Mouse (Mus musculus) G1E (cell line): ENCODE measurements at regions not wholly inside any gene's neighbourhood (a gene's known extent, or its start where the extent isn't known, plus 50 kb on each side); places are given as distances from the start of the nearest gene placed in this dataset.

ENCODE experiments used
- CTCF ChIP-seq: IDR thresholded peaks from 2 replicates; pipeline ENCODE4 v1.5.1; 2012; ENCODE audit warnings: low read depth, low read length, inconsistent platforms, mixed read lengths
- GATA1 ChIP-seq: IDR thresholded peaks from 2 replicates; pipeline ENCODE4 v1.6.1; 2012; ENCODE audit warnings: borderline replicate concordance, low read length, inconsistent platforms, mixed read lengths
- POLR2AphosphoS5 ChIP-seq: IDR thresholded peaks from 2 replicates; pipeline ENCODE4 v1.6.1; 2012; ENCODE audit warnings: low read depth, low read length, inconsistent platforms; ENCODE audit not compliant: insufficient replicate concordance
- TAL1 ChIP-seq: conservative IDR thresholded peaks from 2 replicates; pipeline ENCODE4 v1.6.1; 2012; ENCODE audit warnings: low read depth, low read length, inconsistent platforms, mixed read lengths

DNA sequence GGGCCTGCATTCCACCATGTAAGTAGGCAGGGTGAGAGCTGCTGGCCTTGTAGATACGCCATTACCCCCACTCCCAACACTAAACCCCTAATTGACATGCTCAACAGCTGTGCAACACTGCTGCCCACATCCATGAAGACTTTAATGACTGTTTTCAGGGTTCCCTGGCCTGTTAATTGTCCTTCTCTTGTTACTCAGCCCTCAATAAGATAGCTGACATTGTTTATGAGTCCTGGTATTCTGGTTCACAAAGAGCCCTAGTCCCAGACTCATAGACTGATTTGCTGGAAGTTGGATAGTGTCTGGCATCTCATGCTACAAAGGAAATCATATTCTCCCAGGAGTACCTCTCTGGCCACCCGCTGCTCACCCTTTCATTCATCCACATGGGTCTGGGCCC, 186.1 kb upstream of the A1bg start:
- TF ChIP-seq CTCF (no peak), GATA1 (no peak), POLR2AphosphoS5 (no peak), TAL1 (no peak)
